Mouse (Mus musculus): ENCODE results near the gene Aebp2. TPM values are rescaled to one million over a fixed set of nuclear protein-coding genes. Genes with fewer than 3 reads are reported as not detected.
A peak's percentile ranks its signal among the peaks of the same experiment; 100 is the strongest.

Gene Aebp2
- polyA plus RNA-seq, 1 experiment from 2014 or later, result 9.4 TPM

DNA sequence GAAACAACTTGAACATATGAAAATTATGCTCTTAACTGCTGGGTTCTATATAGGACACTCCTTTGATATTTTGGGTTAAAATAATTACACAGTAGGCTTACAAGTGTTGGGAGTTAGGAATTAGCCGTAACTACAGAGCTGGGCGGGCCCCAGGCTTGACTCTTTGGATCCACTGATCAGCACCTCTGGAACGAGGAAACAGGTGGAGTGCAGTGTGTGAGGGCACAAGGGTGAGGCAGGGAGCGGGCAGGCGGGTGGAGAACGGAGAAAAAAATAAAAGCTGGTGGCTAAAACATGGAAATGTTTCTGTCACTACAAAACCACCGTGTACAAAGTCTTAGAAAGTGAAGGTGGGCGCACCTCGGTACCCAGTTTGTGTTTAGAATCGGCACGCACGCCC lies 20.2 kb downstream of the Aebp2 start:
- no peak overlapping the region for H3K4me2 ChIP-seq (replicated peaks; ENCODE audit: low read depth, low read length)
- ATAC-seq (ENCODE audit: low FRiP score, low TSS enrichment), result no peak
- H3K27ac ChIP-seq (ENCODE audit: low read length), result no peak overlapping the region
- no peak overlapping the region for H3K4me3 ChIP-seq (ENCODE audit: low read length)
- H3K27me3 ChIP-seq (ENCODE audit: insufficient read depth, low read length), result no peaks in the 10 kb centered on the region
- H3K36me3 ChIP-seq (ENCODE audit: insufficient read depth, low read length), result peaks cover 62% of the 10 kb centered on the region
- H3K9ac ChIP-seq (replicated peaks; ENCODE audit: low read length), result no peak overlapping the region
- H3K9me3 ChIP-seq (ENCODE audit: low read length), result no peaks in the 10 kb centered on the region
- H3K4me1 ChIP-seq (ENCODE audit: insufficient read depth, low read length), result no peaks in the 10 kb centered on the region
- 91% methylated on average over 12 of the region's 12 CpGs for WGBS

DNA sequence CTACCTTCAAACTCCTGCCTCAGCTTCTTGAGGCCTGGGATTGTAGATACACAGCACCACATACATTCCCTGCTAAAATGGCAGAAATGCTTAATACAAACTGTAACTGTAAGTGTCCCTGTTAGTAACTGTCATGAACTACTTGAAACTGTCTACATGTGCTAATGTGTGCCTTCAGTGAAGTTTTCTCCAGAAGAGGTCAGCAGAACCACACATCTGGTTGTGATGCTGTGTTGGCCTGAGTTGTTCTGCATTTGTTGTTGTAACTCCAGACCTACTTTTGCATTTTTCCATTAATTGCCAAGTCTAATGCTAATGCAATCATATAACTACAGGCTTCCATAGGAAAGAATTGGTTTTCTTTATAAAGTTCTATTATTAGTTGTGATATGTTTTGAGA lies 23.5 kb downstream of the Aebp2 start:
- no peak overlapping the region for H3K4me2 ChIP-seq (replicated peaks; ENCODE audit: low read depth, low read length)
- H3K9ac ChIP-seq (replicated peaks; ENCODE audit: low read length), result no peak overlapping the region
- H3K9me3 ChIP-seq (ENCODE audit: low read length), result no peaks in the 10 kb centered on the region
- peaks cover 54% of the 10 kb centered on the region for H3K36me3 ChIP-seq (ENCODE audit: insufficient read depth, low read length)
- no peaks in the 10 kb centered on the region for H3K4me1 ChIP-seq (ENCODE audit: insufficient read depth, low read length)
- no peak for ATAC-seq (ENCODE audit: low FRiP score, low TSS enrichment)
- H3K27ac ChIP-seq (ENCODE audit: low read length), result no peak overlapping the region
- no peak overlapping the region for H3K4me3 ChIP-seq (ENCODE audit: low read length)
- no peaks in the 10 kb centered on the region for H3K27me3 ChIP-seq (ENCODE audit: insufficient read depth, low read length)

DNA sequence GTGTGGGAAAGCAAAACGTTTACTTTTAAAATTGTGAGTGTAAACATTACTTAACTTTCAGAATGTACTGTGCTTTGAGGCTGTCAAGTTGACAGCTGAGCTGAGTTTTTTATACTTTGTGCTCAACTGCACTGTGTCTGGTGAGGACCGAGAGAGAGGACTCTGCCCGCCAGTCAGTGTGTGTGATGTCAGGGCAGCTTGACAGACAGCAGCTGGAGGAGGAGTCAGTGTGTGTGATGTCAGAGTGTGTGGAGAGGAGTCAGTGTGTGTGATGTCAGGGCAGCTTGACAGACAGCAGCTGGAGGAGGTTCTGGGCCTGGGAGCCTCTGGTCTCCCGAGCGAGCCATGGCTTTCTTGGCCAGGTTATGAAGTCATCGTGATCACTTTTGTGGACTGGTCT lies 24.4 kb downstream of the Aebp2 start:
- no peak overlapping the region for H3K9ac ChIP-seq (replicated peaks; ENCODE audit: low read length)
- H3K4me2 ChIP-seq (replicated peaks; ENCODE audit: low read depth, low read length), result no peak overlapping the region
- 63% methylated on average over 6 of the region's 6 CpGs for WGBS
- H3K27ac ChIP-seq (ENCODE audit: low read length), result no peak overlapping the region
- no peaks in the 10 kb centered on the region for H3K4me1 ChIP-seq (ENCODE audit: insufficient read depth, low read length)
- H3K9me3 ChIP-seq (ENCODE audit: low read length), result no peaks in the 10 kb centered on the region
- H3K4me3 ChIP-seq (ENCODE audit: low read length), result no peak overlapping the region
- ATAC-seq (ENCODE audit: low FRiP score, low TSS enrichment), result peak; percentile 57; the same call in 1 of the 2 replicates
- no peaks in the 10 kb centered on the region for H3K27me3 ChIP-seq (ENCODE audit: insufficient read depth, low read length)
- H3K36me3 ChIP-seq (ENCODE audit: insufficient read depth, low read length), result peaks cover 48% of the 10 kb centered on the region

DNA sequence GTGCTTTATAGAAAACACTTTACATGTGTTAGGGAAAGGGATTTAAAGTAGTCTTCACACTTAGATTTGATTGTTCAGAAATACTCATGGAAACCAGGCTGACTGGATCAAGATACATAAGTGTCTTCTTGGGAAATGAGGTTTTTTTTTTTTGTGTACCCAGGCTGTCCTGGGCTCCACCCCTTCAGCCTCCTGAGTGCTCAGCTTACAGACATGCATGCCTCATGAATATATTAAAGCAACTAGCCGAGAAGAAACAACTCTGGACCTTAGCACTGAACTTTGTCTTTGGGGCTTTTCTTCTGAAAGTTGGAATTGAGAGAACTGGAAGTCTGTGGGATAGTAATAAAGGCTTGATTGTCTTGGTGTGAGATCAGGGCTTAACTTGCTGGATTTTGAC lies 27.3 kb downstream of the Aebp2 start:
- H3K4me1 ChIP-seq (ENCODE audit: insufficient read depth, low read length), result no peaks in the 10 kb centered on the region
- 32% methylated on average over 1 of the region's 1 CpGs for WGBS
- no peaks in the 10 kb centered on the region for H3K27me3 ChIP-seq (ENCODE audit: insufficient read depth, low read length)
- H3K4me2 ChIP-seq (replicated peaks; ENCODE audit: low read depth, low read length), result no peak overlapping the region
- H3K4me3 ChIP-seq (ENCODE audit: low read length), result no peak overlapping the region
- H3K36me3 ChIP-seq (ENCODE audit: insufficient read depth, low read length), result peaks cover 44% of the 10 kb centered on the region
- no peak overlapping the region for H3K27ac ChIP-seq (ENCODE audit: low read length)
- no peak overlapping the region for H3K9ac ChIP-seq (replicated peaks; ENCODE audit: low read length)
- ATAC-seq (ENCODE audit: low FRiP score, low TSS enrichment), result no peak
- H3K9me3 ChIP-seq (ENCODE audit: low read length), result no peaks in the 10 kb centered on the region

DNA sequence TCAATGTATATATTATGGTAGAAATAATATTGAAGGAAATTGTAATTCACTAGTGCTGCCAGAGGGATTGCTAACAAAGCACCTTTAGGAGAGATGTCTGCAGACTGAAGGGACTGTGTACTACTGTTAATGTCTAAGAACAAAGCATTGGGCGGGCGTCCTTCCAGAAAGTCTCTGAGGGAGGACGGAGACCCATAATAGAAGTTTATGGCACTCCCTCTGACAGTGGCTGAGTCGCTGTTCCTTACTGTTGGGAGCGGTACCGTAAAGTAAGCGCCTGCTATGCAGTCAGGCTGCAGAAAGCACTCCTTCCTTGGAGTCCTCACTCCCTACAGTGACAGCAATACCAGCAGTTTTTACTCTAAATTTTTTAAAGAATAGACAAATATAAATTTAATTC lies 29.5 kb downstream of the Aebp2 start:
- Histone ChIP-seq H3K4me3 (ENCODE audit: low read length) (no peak overlapping the region), H3K4me1 (ENCODE audit: insufficient read depth, low read length) (no peaks in the 10 kb centered on the region), H3K36me3 (ENCODE audit: insufficient read depth, low read length) (peaks cover 36% of the 10 kb centered on the region), H3K9ac (replicated peaks; ENCODE audit: low read length) (no peak overlapping the region), H3K27me3 (ENCODE audit: insufficient read depth, low read length) (no peaks in the 10 kb centered on the region), H3K27ac (ENCODE audit: low read length) (no peak overlapping the region), H3K4me2 (replicated peaks; ENCODE audit: low read depth, low read length) (no peak overlapping the region), H3K9me3 (ENCODE audit: low read length) (no peaks in the 10 kb centered on the region)
- 53% methylated on average over 7 of the region's 7 CpGs for WGBS
- ATAC-seq (ENCODE audit: low FRiP score, low TSS enrichment), result no peak

DNA sequence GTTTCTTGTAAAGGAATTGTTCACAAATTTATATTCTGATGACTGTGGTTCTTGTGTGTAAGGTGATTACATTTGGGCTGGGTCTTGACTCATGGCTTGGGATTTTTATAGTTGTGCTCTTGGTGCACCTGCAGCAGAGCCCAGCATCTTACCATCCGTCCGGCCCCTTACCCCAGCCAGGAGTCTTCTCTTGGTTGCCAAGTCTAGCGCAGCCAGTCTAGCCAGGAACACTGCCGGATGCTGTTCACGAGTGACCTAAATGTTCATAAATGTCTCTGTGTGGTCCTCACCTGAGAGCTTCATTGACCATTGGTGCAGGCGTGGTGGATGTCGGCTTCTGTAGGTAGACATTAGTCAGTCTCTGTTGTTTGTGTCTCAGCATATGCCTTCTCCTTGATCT lies 33.0 kb downstream of the Aebp2 start:
- H3K36me3 ChIP-seq (ENCODE audit: insufficient read depth, low read length), result peaks cover 20% of the 10 kb centered on the region
- WGBS, result 94% methylated on average over 7 of the region's 7 CpGs
- no peaks in the 10 kb centered on the region for H3K9me3 ChIP-seq (ENCODE audit: low read length)
- no peak overlapping the region for H3K4me3 ChIP-seq (ENCODE audit: low read length)
- no peak overlapping the region for H3K4me2 ChIP-seq (replicated peaks; ENCODE audit: low read depth, low read length)
- no peaks in the 10 kb centered on the region for H3K27me3 ChIP-seq (ENCODE audit: insufficient read depth, low read length)
- no peak overlapping the region for H3K9ac ChIP-seq (replicated peaks; ENCODE audit: low read length)
- ATAC-seq (ENCODE audit: low FRiP score, low TSS enrichment), result no peak
- no peaks in the 10 kb centered on the region for H3K4me1 ChIP-seq (ENCODE audit: insufficient read depth, low read length)
- H3K27ac ChIP-seq (ENCODE audit: low read length), result no peak overlapping the region

DNA sequence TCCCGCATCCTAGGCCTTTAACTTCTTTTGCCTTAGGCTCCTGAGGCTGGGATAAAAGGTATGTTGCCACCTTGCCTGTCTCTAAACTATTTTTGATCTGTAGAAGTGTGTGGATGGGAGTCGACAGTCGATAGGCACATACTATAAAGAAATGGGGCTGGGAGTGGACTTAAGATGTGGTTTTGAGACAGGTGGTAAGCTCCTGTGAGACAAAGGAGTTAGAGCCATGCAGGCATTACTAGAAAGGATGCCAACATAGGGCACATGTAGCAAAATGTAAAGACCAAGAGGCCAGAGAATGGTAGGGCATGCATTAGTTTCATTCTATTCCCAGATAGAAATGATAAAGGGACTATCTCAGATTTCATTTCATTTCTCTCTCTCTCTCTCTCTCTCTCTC lies 34.5 kb downstream of the Aebp2 start:
- WGBS, result 95% methylated on average over 3 of the region's 3 CpGs
- ATAC-seq (ENCODE audit: low FRiP score, low TSS enrichment), result no peak
- no peaks in the 10 kb centered on the region for H3K4me1 ChIP-seq (ENCODE audit: insufficient read depth, low read length)

DNA sequence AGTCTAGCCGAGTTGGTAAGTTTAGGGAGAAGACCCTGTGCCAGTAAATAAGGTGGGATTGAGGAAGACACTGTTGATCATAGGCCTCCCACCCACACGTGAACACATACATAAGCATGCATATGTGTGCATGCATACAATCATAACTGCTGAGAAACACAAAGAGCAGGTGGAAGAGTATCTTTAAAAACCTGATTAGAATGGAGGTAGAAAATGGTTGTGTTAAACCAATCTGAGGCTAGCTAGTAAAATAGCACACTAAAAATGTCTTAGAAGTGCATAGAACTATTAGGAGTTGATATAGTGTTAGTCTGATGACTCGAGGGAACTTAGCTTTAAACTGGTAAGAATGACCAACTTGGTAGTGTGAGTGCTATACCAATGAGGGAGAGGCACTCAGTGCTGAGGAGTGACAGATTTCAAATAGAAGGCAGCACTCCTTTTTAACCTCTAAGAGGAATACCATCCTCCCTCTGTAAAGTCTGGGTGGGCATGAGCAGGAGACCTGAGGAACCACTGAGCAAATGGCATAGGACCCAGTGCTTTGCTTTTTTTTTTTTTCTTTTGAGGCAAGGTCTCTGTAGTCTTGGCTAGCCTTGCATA lies 35.6 kb downstream of the Aebp2 start:
- no peak overlapping the region for H3K27ac ChIP-seq (ENCODE audit: low read length)
- no peak overlapping the region for H3K4me3 ChIP-seq (ENCODE audit: low read length)
- no peak for ATAC-seq (ENCODE audit: low FRiP score, low TSS enrichment)
- H3K9ac ChIP-seq (replicated peaks; ENCODE audit: low read length), result no peak overlapping the region
- peaks cover 11% of the 10 kb centered on the region for H3K36me3 ChIP-seq (ENCODE audit: insufficient read depth, low read length)
- H3K27me3 ChIP-seq (ENCODE audit: insufficient read depth, low read length), result no peaks in the 10 kb centered on the region
- WGBS, result 87% methylated on average over 3 of the region's 3 CpGs
- H3K9me3 ChIP-seq (ENCODE audit: low read length), result no peaks in the 10 kb centered on the region
- no peak overlapping the region for H3K4me2 ChIP-seq (replicated peaks; ENCODE audit: low read depth, low read length)
- H3K4me1 ChIP-seq (ENCODE audit: insufficient read depth, low read length), result no peaks in the 10 kb centered on the region

More for the DNA sequence above, 34.5 kb downstream of the Aebp2 start:
- H3K9me3 ChIP-seq (ENCODE audit: low read length), result no peaks in the 10 kb centered on the region
- no peak overlapping the region for H3K4me3 ChIP-seq (ENCODE audit: low read length)
- no peak overlapping the region for H3K4me2 ChIP-seq (replicated peaks; ENCODE audit: low read depth, low read length)
- H3K36me3 ChIP-seq (ENCODE audit: insufficient read depth, low read length), result peaks cover 14% of the 10 kb centered on the region
- H3K27ac ChIP-seq (ENCODE audit: low read length), result no peak overlapping the region
- no peak overlapping the region for H3K9ac ChIP-seq (replicated peaks; ENCODE audit: low read length)
- H3K27me3 ChIP-seq (ENCODE audit: insufficient read depth, low read length), result no peaks in the 10 kb centered on the region

DNA sequence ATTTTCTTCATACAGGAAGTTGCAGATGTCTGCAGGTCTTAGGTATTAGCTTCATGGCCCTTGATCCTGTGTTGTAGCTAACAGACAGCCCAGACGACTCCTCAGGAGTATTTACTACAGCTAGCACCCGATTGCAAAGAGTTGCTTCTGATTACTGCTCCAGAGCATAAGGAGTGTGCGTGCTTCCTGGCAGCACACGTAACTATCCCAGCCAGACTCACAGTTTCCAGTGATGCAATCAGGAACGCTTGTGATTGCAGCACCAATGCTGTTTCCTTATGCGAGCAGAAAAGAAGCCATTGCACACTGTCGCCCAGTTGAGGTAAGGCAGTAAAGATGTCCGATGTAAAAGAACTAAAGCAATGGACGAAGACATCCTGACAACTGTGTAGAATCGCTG lies 38.6 kb downstream of the Aebp2 start:
- H3K27ac ChIP-seq (ENCODE audit: low read length), result no peak overlapping the region

DNA sequence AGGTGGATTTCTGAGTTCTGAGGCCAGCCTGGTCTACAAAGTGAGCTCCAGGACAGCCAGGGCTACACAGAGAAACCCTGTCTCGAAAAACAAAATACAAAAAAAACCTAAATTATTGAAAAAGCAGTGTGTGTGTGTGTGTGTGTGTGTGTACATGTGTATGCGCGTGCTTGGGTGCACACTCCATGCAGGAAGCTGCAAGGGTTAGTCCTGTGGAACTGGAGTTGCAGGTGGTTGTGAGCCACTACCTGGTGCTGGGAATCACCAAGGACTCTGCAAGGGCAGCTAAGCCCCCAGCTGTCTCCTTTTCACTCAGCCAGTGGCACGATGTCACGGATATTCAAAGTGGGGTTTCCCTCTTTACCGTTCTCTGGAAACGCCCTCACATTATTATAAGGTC lies 39.3 kb downstream of the Aebp2 start:
- 83% methylated on average over 7 of the region's 7 CpGs for WGBS

More for the DNA sequence above, 38.6 kb downstream of the Aebp2 start:
- ATAC-seq (ENCODE audit: low FRiP score, low TSS enrichment), result no peak
- no peaks in the 10 kb centered on the region for H3K36me3 ChIP-seq (ENCODE audit: insufficient read depth, low read length)
- H3K4me1 ChIP-seq (ENCODE audit: insufficient read depth, low read length), result peaks cover 5% of the 10 kb centered on the region
- WGBS, result 84% methylated on average over 10 of the region's 10 CpGs
- H3K9ac ChIP-seq (replicated peaks; ENCODE audit: low read length), result no peak overlapping the region
- H3K27me3 ChIP-seq (ENCODE audit: insufficient read depth, low read length), result no peaks in the 10 kb centered on the region
- no peaks in the 10 kb centered on the region for H3K9me3 ChIP-seq (ENCODE audit: low read length)
- H3K4me2 ChIP-seq (replicated peaks; ENCODE audit: low read depth, low read length), result no peak overlapping the region
- no peak overlapping the region for H3K4me3 ChIP-seq (ENCODE audit: low read length)

More for the DNA sequence above, 39.3 kb downstream of the Aebp2 start:
- ATAC-seq (ENCODE audit: low FRiP score, low TSS enrichment), result no peak
- H3K4me3 ChIP-seq (ENCODE audit: low read length), result no peak overlapping the region
- H3K36me3 ChIP-seq (ENCODE audit: insufficient read depth, low read length), result no peaks in the 10 kb centered on the region
- H3K27me3 ChIP-seq (ENCODE audit: insufficient read depth, low read length), result no peaks in the 10 kb centered on the region
- H3K9ac ChIP-seq (replicated peaks; ENCODE audit: low read length), result no peak overlapping the region
- H3K27ac ChIP-seq (ENCODE audit: low read length), result no peak overlapping the region
- H3K9me3 ChIP-seq (ENCODE audit: low read length), result no peaks in the 10 kb centered on the region
- H3K4me2 ChIP-seq (replicated peaks; ENCODE audit: low read depth, low read length), result no peak overlapping the region
- peaks cover 12% of the 10 kb centered on the region for H3K4me1 ChIP-seq (ENCODE audit: insufficient read depth, low read length)
